Mouse (Mus musculus): ENCODE data around the gene Ptrhd1. TPM values are rescaled to one million over a fixed set of nuclear protein-coding genes. Genes with fewer than 3 reads are reported as not detected.

The Ptrhd1 gene
- 5.0 to 5.8 TPM (median 5.2 TPM) in 4 replicates for total RNA-seq (2023; ENCODE audit: inconsistent age)

GRCm38 (mm10) chr12:4233572-4234508 is at the start of gene Ptrhd1, which contains the start of gene Cenpo:
TSS of gene Ptrhd1 (plus strand) at chr12:4234027.
TSS of gene Cenpo (minus strand) at chr12:4234294.

Other genes starting within 250 kb of the Ptrhd1 start
- gene Efr3b, start 195.1 kb upstream of the Ptrhd1 start, total RNA-seq (2023; ENCODE audit: inconsistent age): 0.09 to 1.6 TPM in 2 of 4 replicates, not detected in the others
- 15.1 to 18.7 TPM (median 16.9 TPM) in 4 replicates for gene Dnajc27, start 151.4 kb upstream of the Ptrhd1 start, total RNA-seq (2023; ENCODE audit: inconsistent age)
- gene Adcy3, start 100.9 kb upstream of the Ptrhd1 start, total RNA-seq (2023; ENCODE audit: inconsistent age): 8.2 to 11.8 TPM (median 10.0 TPM) in 4 replicates
- gene Cenpo, start 267 bp downstream of the Ptrhd1 start, total RNA-seq (2023; ENCODE audit: inconsistent age): 22.1 to 25.9 TPM (median 24.3 TPM) in 4 replicates
- 54.0 to 65.6 TPM (median 62.8 TPM) in 4 replicates for gene Ncoa1, start 243.2 kb downstream of the Ptrhd1 start, total RNA-seq (2023; ENCODE audit: inconsistent age)